Comparison of ENCODE assay signal across 8 mouse cellular contexts in the genomic region with DNA sequence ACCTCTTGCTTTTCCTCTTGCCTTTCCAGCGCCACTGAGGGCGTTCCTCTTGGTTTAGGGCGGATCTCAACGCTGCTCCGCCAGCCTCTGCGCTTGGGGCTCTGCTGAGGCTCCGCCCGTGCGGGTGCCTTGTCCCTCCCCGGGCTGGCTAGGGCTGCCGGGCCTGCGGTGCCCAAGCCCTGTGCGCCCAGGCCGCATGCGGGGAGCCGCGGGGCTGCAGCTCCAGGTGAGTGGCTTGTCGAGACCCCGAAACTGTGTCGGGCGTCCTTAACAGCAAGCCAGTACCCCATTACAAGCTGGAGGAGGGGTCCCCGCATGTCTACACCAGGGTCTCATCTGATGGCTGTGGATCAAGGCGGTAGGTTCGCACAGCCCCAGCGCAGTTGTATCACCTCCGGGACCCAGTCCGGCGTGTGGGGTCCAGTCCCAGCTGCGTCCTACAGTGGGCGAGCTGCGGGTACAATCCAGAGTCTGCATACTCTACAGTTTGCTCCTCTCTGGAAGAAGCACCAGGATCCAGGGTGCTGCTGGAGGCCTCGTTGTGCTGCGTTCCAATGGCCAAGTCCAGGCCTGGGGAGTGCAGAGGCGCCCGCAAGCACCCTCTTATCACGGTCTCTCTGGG. TPM values are rescaled to one million over a fixed set of nuclear protein-coding genes. Genes with fewer than 3 reads are reported as not detected.
DNase-seq lines count a peak whose midpoint lies in the region; ATAC-seq and TF ChIP-seq lines count a peak whose summit lies in the region.

A gene (plus strand): TSS at position 132 of the 622 bp plus-strand sequence.

- no peak for TF ChIP-seq CTCF in cortical plate, adult 2 months (IDR thresholded peaks at IDR 0.05; ENCODE audit: extremely low read depth, insufficient read depth, low read length)

- TF ChIP-seq POLR2A in cortical plate, adult 2 months (IDR thresholded peaks at IDR 0.05; ENCODE audit: extremely low read depth, insufficient read depth, low read length), result peak; percentile 61

- peak within 1 kb of the TSS; percentile 76 for H3K9ac ChIP-seq in hindbrain, embryonic 16.5 days (ENCODE audit: low read depth, low read length)

- peak; percentile 81 to 92 for DNase-seq in adrenal gland, adult (ENCODE audit: inconsistent age in 2 of 2, low spot score in 1 of 2)
- DNase-seq in gastrocnemius, postnatal 10 days, result peak; percentile 72
- peak; percentile 56 to 73 for DNase-seq in left cerebral cortex, adult 18-20 months (ENCODE audit: low spot score in 2 of 2)
- DNase-seq in lung, postnatal 25 days (ENCODE audit: low spot score), result peak; percentile 58
- DNase-seq in retina, postnatal 7 days (ENCODE audit: low read depth, low spot score), result peak; percentile 16
- peak; percentile 75 for DNase-seq in yolk sac, embryonic 10.5 days (ENCODE audit: low spot score)

- H3K4me1 ChIP-seq in cortical plate, adult 2 months (ENCODE audit: control insufficient read depth, insufficient read depth, low read length), result peaks cover 3% of the 10 kb centered on the region
- H3K4me1 ChIP-seq in hindbrain, embryonic 16.5 days (ENCODE audit: control insufficient read depth, insufficient read depth, low read depth, low read length), result peaks cover 8% of the 10 kb centered on the region

- H3K27ac ChIP-seq in cortical plate, adult 2 months (ENCODE audit: insufficient read depth, low read length), result no peak within 1 kb of the TSS
- no peak within 1 kb of the TSS for H3K27ac ChIP-seq in hindbrain, embryonic 16.5 days (ENCODE audit: low read depth, low read length)

- peak; percentile 98 for ATAC-seq in hindbrain, embryonic 16.5 days

- H3K27me3 ChIP-seq in hindbrain, embryonic 16.5 days (replicated peaks; ENCODE audit: control insufficient read depth, insufficient read depth, low read length), result peaks cover 4% of the 10 kb centered on the region

- H3K36me3 ChIP-seq in hindbrain, embryonic 16.5 days (ENCODE audit: control insufficient read depth, insufficient read depth, low read length), result no peaks in the 10 kb centered on the region

- peak within 1 kb of the TSS; percentile 96 for H3K4me2 ChIP-seq in hindbrain, embryonic 16.5 days (ENCODE audit: low read length)

- peak within 1 kb of the TSS; percentile 70 for H3K4me3 ChIP-seq in cortical plate, adult 2 months (ENCODE audit: insufficient read depth, low read length)
- H3K4me3 ChIP-seq in hindbrain, embryonic 16.5 days (ENCODE audit: low read length), result peak within 1 kb of the TSS; percentile 63

- WGBS in hindbrain, embryonic 16.5 days, result 1% methylated on average over 36 of the region's 36 CpGs

- H3K9me3 ChIP-seq in hindbrain, embryonic 16.5 days (ENCODE audit: control insufficient read depth, low read length), result no peaks in the 10 kb centered on the region

RNA-seq across cellular contexts. Expression of the gene that starts here (rescaled TPM):
- polyA plus RNA-seq in cortical plate, adult 2 months (2012; rRNA removed), result 25.6 and 28.3 TPM in 2 replicates
- total RNA-seq in gastrocnemius, postnatal 10 days (2021), result 1 to 10 TPM in 1 of 2 experiments, under 1 TPM in 1; 0.68 to 1.5 TPM
- polyA plus RNA-seq in hindbrain, embryonic 16.5 days (2015; fragmentation: Nextera tagmentation; extraction: Ambion mirVana), result 3.3 and 4.6 TPM in 2 replicates
- total RNA-seq in left cerebral cortex, adult 18-20 months (2021), result 10 to 100 TPM in 1 of 2 experiments, 1 to 10 TPM in 1; 5.9 to 10.2 TPM

Comparison
In these comparisons a context has a peak if more than half of its experiments do, and no peak if none do; other contexts are left out.
1. DNase-seq: peak in every context shown above with its lines; median percentile 86 in adrenal gland, adult; 75 in yolk sac, embryonic 10.5 days; 72 in gastrocnemius, postnatal 10 days; 64 in left cerebral cortex, adult 18-20 months; 58 in lung, postnatal 25 days; 16 in retina, postnatal 7 days.